Mouse (Mus musculus) right cerebral cortex, postnatal 14 days (tissue): ENCODE measurements around the gene Adamts13.

Source experiments
- DNase-seq: peaks from one replicate; pipeline ENCODE4 v3.0.0; 2022

Gene Adamts13

DNA sequence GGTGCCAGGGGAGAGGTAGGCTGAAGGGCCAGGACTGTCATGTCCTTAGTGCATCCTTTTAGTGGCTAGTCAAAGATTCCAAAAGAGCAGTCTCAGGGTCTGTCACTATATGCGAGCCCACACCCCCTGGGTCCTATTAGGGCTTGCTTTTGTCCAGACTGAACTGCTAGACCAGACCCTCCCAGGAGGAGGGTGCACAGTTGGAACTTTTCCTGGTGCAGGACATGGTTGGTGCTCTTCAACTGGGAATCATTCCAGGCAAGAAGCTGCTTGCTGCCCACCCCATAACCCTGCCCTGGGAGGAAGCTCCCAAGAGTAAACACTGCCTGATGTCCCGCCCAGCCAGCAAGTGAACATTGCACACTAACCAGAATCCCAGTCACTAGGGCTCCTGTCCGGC lies at the start of gene Adamts13:
Adamts13 (plus strand) TSS at position 301 of the 400 bp plus-strand sequence.
- DNase-seq: no peak

DNA sequence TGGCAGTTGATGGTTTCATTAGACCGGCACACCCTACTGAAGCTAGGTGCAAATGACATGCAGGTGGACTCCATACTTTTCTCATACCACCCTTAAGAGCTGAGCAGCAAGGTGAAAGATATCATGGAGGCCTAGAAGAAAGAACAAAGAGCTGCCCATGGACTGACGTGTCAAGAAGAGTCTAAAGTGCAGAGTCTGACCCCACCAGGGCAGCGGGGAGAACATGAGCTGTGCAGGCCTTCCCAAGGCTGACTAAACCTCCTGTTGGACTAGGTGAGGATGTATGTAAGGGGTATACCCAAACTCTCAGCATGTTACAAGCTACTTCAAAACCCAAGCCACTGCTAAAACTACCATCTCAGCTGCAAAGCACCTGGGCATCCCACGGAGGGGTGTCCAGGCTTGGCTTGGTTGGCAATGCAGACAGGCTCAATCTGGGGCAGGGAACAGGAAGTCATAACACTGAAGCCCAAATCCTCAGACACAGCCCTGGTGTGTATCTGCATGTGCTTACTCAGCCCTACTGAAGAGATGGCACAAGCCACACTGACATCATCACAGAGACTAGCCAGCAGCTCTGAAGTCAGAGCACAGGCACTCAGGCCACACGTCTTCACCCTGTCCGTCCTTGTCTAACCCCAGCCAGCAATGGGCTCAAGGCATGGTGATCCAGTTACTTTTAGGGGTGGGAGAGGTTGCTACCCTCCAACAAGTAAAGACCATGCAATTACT lies 45.3 kb upstream of the Adamts13 start:
- DNase-seq: no peak

DNA sequence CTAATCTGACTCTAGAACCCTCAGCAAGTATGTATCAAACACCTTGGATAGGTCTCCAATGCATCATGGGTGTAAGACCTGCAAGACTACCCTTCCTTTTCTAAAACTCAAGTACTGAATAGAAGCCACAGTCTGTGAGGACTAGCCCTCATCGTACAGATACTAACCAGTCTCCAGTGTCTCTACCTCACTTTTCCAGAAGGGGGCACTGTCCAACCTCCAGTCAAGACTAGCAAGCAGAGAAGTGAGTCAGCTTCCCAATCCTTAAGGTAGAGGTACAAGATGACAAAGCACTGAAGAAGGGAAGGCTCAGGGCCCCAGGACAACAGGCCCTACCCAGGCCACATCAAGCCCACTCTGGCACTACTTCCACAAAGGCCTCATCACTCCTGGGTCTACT lies 42.8 kb upstream of the Adamts13 start:
- peak; percentile 66 for DNase-seq

DNA sequence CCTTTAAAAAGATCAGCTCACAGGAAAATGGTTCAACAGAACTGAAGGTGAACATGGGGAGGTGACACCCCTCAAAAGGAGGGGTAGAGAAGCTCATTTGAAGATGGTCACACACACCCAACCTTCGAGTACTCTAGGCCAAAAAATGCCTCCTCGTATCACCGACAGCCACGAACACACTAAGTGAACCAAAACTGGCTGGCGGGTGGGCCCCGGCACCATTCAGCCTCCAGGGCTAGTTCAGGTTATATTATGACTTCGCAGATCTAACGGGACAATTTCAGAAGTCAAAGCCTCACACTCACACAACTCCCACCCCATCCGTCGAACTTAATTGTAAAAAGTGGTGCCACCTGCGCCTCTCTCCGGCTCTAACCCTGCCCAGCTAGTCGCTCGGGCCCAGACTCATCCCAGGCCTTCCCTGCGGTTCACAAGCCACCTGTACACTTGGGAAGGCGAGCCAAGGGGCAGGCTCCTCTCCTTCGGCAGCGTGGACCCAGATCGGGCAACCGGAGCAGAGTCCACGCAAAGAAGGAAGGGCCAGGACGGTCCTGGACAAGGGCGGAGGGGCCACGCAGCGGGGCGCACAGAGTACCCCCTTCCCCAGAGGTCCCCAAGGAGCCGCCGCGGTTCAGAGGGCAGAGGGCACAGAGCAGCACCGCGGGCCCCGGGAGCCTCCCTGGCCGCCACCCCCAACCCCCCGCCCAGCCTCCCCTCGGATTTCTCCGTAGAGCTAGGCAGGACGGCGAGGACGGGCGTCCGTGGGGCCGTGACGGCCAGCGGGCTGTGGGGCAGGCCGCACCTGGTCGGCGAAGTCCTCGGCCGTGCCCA lies 40.5 kb upstream of the Adamts13 start:
- no peak for DNase-seq

DNA sequence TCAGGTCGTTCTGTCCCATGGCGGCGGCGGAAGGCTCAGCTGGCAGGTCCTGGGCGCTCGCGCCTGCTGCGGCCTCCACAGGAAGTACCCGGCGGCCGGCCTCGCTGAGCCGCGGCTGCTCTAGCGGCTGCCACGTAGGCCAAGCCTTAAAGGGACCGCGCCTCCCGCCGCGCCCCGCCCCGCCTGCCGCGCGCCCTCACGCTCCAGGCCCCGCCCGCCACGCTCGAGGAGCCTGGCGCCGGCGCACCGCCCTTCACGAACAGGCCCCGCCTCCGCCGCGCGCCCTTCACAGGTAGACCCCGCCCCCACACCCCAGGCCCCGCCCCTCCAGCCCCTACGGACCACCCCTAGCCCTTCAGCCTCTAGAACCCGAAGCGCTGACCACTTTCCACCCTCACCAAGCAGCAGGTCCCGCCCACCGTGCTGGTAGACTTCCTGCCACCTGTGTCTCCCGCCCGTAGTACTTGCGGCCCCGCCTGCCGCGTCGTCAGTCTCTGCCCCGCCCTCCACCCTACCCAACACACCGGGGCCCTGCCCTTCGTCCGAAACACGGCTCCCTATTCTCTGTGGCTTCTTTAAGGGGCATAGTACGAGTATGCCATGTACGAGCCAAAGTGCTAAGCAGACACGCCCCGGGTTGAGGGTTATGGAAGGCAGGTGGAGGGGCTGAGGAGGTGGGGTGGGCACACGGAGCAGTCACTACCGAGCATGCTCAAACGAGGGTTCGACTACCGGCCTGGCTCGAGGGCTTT lies 39.7 kb upstream of the Adamts13 start, which contains the start of the genes Surf4 and Stkld1:
Surf4 (minus strand) TSS at position 625 of the 752 bp plus-strand sequence.
Stkld1 (plus strand) TSS at position 744 of the 752 bp plus-strand sequence.
- peak; percentile 95 for DNase-seq

DNA sequence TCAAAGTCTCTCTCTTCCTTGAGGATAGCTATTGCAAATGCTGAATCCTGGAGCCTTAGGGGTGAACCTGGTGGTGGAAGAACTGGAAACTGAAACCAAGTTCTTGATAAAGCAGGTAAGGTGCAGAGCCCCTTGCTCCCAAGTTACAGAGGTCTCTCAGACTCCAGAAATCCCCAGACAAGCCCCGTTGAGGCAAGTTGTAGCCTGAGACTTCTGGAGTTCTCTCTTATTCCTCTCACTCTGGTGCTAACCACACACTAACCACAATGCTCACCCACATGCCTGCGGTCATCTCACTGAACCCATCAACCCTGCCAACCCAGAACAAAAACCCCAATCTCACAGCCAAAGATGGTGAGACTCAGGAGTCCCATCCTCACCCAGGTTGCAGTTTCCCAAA lies 37.9 kb upstream of the Adamts13 start:
- DNase-seq: no peak

DNA sequence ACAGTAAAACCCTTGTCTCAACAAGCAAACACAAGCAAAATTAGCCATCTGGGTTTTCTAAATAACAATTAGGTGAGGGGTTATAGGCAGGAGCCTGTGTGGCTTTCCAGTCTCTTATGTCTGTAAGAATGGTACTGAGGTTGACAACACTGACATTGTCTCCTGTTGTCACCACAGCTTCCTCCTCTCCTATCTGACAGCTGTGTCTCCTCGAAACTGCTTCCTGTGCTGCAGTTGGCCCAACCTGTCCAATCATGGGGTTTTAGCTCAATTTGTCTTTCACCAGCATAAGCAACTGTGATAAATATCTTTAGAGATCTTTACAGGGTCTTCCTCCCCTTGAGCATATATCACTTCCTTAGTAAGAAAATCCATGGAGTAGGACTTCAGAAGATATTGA lies 36.8 kb upstream of the Adamts13 start:
- DNase-seq: no peak

DNA sequence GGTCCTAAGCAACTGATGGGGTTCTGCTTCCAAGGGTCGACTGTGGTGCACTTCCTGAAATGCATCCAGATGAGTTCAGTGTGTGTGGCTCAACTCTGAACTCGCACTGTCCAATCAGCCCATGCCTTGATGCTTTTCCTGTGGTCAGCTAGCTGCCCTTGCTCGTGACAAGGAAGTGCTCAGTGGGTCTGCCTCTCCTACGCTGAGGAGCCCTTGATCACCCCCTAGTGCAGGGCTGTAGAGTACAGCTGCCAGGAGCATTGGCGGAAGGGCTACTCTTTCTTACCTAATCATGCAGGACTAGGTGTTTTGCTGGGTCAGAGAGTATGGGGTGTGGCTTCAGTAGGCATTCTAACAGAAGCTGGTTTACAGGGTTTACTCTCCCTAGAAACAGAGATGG lies 31.7 kb upstream of the Adamts13 start:
- no peak for DNase-seq

DNA sequence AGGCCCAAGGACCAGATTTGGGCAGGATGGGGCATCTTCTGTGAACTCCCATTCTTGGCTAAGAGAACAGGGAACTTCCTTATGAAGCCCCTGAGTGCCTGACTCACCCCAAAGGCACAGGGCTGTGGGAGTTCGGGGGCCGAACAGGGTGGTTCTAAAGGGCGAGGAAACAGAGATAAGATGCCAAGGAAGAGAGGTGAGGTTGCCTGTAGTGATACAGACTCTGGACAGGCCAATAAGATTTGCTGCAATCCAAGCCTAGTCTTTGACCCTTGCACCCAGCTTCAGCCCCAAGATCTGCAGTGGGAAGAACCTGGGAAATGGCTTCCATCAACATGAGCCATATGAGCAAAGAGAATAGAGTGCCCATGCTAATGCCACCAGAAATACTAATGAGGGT lies 30.0 kb upstream of the Adamts13 start:
- DNase-seq: no peak

DNA sequence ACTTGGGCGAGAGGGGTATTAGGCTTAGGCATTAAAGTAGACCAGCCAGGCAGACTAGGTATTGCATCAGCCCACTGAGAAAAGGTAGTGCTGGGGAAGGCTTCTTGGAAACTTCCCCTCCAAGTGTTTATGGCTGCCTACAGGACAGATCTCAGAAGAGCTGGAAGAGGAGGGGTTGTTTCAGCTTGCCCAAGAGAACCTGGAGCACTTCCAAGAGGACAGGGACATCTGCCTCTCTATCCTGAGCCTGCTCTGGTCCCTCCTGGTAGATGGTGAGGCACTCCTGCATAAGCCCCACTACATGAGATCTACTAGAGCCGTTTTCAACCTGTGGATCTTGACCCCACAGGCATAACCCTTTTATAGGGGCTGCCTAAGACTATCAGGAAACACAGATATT lies 22.8 kb upstream of the Adamts13 start:
- no peak for DNase-seq

DNA sequence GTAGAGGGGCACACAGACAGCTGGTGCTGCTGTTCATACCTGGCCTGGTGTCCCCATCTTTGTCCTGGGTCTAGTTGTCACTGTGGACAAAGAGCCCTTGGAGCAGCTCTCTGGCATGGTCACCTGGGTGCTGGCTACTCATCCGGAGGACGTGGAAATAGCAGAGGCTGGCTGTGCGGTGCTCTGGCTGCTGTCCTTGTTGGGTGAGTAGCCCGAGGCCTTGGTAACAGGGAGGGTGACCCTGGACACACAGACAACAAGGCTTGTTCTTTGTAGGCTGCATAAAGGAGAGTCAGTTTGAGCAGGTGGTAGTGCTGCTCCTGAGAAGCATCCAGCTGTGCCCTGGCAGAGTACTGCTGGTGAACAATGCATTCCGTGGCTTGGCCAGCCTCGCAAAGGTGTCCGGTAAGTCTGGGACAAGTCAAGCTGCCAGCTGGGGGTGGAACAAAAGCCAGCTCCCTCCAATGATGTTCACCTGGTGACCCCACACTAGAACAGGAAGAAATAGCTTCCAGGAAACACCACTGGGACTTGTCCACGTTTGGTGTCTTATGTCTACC lies 21.8 kb upstream of the Adamts13 start:
- DNase-seq: no peak

DNA sequence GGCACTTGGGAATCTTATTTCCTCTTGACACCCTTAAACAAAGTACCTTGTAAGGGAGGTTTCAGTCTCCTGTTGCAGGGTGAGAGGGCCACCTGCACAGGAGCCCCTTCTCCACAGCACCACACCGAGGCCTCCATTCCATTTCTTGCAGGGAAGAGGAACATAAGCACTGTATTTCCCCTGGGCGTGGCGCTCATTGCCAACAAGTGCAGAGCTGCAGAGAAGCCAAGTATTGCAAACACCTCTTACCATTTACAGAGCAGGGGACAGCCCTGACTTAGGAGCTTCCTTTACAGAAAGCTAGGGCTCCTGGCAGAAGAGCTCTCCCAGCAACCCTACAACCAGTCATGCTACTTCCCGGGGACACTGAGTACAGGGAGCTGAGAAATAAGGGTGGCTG lies 21.0 kb upstream of the Adamts13 start:
- no peak for DNase-seq

DNA sequence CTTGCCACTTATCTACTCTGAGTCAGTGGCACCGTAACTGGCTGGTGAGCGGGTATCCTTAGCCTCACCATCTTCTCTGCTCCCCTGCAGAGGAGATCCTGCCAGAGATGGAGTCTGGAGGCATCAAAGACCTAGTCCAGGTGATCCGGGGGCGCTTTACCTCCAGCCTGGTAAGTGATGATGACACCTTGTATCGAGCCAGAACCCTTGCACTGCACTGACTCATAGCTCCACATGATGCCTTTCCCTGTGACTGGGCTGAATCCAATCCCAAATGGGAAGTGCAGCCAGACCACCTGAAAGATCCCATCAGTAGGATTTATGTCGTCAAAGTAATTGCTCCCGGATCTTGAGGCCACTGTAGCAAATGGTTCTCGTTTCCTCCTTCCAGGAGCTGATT lies 20.4 kb upstream of the Adamts13 start:
- DNase-seq: no peak

DNA sequence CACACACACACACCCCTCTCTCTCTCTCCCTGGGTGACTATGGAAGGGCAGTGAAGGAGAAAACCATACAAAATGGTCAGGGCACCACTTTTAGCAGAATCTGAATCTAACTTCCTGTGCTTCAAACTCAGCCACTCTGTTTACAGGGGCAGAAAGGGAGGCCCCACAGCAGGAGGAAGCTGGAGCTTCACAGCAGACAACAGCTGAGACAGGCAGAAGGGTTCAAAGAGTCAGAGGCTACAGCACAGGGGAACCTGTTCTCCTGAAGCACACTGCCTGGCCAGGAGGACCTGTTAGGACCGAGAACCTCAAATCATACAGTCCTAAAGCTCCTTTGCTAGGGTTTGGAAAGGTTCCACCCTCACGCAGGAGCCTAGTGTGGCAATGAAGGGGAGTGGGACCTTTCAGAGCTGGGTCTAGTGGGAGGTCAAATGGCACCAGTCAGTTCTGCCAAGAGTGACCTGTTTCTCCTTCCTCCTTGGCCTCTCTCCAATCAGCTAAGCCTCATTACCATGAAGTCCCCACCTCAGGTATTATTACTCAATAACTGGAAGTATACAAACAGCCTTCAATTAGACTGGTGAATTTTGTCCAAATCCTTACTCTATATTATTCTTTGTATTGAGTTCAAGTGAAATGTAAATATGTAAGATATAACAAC lies 18.4 kb upstream of the Adamts13 start:
- DNase-seq: no peak

DNA sequence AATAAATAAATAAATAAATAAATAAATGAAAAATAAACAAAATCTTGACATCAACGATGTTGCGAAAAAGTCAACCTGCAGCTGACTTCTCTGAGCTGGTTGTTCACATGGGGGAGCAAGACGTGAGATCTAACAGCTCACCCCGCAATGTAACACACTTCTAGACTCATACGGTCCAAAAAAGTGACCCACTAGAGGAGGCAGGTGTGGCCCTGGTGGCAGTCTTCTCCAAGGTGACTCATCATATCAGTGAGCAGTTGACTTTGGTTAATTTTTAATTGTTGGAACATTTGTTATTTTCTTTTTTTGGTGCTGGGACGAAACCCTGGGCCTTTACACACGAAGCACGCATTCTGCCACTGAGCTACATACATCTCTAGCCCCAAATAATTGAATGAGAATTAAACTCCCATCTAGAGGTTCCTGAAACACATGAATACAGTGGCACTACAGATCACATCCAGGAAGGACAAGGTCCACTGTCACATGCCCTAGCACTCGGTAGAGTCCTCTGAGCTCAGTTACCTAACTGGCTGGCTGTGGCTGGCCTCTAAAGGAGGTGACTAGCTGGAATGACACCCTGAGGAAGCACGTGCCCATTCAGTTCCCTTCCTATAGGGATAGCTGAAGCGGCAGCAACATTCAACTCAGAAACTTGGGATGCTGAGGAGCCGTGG lies 16.3 kb upstream of the Adamts13 start:
- no peak for DNase-seq

DNA sequence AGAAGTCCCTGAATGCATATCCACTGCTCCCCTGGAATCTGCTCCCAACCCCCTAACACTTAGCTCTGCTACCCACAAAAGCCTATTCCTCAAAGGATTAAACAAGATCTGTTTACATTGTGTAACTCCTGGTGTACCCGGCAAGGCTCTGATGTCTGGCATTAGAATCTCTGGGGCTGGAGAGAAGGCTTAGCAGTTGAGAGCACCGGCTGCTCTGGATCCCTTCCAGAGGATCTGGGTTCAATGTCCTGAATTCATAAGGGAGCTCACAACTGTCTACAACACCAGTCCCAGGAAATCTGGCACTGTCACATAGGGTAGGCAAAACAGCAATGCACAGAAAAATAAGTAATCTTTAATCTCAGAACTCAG lies 15.7 kb upstream of the Adamts13 start:
- no peak for DNase-seq

DNA sequence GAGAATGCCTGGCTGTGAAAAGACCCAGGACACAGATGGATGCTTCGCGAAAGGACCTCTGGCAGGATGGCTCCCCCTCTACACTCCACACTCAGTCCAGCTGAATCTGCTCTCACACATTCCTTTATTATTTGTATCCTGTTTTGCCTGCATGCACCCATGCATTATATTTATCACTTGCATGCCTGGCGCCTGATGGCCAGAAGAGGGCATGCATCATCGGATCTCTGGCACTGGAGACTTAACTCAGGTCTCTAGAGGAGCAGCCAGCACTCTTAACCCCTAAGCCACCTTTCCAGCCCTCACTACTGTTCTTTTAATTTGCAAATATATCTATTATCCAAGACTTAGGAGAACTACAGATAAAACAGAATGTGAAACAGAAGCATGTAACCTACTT lies 12.5 kb upstream of the Adamts13 start:
- DNase-seq: no peak

DNA sequence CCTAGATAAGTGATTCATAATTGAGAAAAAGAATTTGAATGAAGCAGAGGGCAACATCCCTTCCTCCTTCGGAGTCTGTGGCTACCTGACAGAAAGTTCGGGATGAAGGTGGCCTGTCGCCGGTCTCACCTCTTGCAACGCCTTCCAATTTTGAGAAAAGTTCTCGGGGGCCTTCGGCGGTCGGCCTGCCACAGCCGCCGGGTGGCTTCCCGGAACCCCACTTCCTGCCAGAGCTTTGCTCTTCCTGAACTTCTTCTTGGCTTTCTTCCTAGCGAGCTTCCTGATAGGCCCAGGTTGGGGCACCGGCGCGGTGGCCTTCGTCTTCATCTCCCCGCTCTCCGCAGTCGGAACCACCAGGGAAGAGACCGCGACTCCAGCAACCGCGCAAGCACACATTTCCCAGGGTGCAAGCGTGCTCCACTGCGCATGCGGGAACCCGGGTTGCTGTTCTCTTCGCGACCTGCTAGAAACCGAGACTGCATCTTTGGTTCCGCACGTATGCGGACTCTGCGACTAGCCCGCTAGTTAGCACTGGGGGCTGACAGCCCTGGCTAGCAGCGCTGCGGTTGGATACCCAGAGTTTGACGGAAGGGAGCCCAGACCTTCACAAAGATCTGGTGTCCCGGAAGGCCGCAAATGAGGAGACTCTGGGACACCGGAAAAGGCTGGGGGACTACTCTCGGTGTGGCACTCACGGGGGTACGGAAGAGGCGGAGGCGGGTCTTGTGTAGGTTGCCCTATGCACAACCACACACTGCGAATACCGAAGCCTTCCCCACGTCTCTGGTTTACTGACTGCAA lies 9.1 kb upstream of the Adamts13 start, which contains the start of gene Rexo4:
Rexo4 (minus strand) TSS at position 464 of the 801 bp plus-strand sequence.
- peak; percentile 96 for DNase-seq

DNA sequence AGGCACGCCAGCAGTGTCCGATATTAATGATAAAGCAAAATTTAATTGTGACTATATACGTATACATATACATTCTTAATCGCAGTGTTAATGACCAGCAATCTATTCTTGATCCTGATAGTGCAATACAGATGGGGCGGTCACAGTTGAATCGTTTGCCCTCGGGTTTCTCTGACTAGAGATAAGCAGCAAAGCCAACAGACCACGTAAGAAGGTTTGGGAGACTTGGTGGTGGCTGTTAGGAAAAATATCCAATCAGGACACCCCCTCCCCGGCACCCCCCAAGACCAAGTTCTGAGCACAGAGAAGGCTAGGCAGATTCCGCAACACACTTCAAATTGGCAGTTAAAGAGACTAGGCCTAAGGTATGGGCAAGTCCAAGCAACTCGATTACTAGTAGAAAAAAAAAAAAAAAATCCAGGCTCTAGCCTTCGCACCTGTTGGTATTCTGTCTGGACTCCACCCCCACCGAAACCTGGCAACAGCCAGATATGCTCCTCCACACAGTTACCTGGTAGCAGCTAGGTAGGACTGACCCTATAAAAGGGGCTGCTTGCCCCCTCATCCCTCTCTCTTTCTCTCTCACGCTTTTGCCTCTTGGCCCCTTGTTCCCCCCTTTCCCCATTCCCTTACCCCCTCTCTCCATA lies 8.4 kb upstream of the Adamts13 start:
- no peak for DNase-seq

DNA sequence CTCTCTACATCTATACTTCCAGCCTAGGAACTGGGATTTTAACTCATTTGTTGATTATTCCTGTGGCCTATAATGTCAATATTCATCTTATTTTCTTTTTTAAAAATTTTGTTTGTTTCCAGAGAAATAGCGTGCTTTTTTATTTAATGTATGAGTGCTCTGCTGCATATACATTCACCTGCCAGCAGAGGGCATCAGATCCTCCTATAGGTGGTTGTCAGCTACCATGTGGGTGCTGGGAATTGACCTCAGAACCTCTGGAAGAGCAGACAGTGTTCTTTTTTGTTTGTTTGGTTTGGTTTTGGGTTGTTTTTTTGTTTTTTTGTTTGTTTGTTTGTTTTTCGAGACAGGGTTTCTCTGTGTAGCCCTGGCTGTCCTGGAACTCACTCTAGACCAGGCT lies 6.0 kb upstream of the Adamts13 start:
- no peak for DNase-seq

DNA sequence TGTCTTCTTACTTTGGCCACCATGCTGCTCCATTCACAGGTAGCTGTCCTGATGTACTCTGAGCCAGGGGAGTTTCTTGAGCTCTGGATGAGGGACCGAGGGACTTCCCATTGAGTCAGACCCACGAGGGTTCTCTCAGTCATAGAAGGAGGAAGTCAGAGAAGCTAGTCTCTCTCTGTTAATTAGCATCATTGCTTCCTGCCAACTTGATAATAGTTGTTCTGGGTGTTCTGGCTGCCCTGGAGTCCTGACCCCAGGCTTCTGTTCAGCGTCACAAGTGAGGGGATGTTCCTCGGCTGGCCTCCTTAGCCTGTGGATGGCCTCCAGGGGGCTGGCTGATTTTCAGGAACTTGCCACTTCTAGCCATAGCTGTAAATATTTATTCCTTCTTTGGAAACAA lies 744 bp downstream of the Adamts13 start:
- no peak for DNase-seq
